Mouse (Mus musculus): ENCODE results near the gene Cyfip2. TPM values are rescaled to one million over a fixed set of nuclear protein-coding genes. Genes with fewer than 3 reads are reported as not detected.

The Cyfip2 gene
- polyA plus RNA-seq, 1 experiment from 2014 or later: 3.4 TPM

GRCm38 (mm10) chr11:46283800-46284199, 28.9 kb downstream of the Cyfip2 start:
- Histone ChIP-seq H3K4me3 (ENCODE audit: low read depth, low read length) (no peak overlapping the region), H3K36me3 (ENCODE audit: insufficient read depth, low read length) (no peaks in the 10 kb centered on the region), H3K27ac (ENCODE audit: low read length) (no peak overlapping the region), H3K9me3 (ENCODE audit: low read length) (no peaks in the 10 kb centered on the region), H3K9ac (replicated peaks; ENCODE audit: low read depth) (no peak overlapping the region), H3K4me2 (replicated peaks; ENCODE audit: low read depth, low read length) (no peak overlapping the region), H3K27me3 (replicated peaks; ENCODE audit: insufficient read depth, low read length) (no peaks in the 10 kb centered on the region), H3K4me1 (ENCODE audit: insufficient read depth, low read depth, low read length) (no peaks in the 10 kb centered on the region)
- 88% methylated on average over 6 of the region's 6 CpGs for WGBS
- ATAC-seq (no peak), DNase-seq (ENCODE audit: low spot score) (no peak)
- TF ChIP-seq CTCF (IDR thresholded peaks at IDR 0.05): no peak
- no peak for TF ChIP-seq EP300 (IDR thresholded peaks at IDR 0.05)

DNA sequence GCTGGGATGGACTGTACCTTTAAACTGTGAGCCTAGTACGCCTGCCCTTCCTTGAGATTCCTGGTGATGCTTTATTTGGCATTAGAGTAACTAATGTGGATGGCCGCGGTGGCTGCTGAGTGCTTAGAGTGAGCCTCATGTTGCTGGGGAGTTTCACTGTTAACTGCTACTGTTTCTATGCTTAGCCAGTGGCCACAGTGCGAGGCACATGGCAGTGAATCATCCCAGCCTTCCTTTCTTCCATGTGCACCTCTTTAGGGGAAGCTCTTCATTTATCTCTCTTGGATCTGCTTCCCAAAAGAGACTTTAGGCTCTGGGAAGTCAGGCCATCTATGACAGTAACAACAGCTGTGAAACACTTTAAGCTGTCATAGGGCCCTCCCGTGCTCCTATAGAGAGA, 30.0 kb downstream of the Cyfip2 start:
- TF ChIP-seq CTCF (IDR thresholded peaks at IDR 0.05): no peak
- TF ChIP-seq EP300 (IDR thresholded peaks at IDR 0.05): no peak
- ATAC-seq (no peak), DNase-seq (ENCODE audit: low spot score) (no peak)
- 90% methylated on average over 5 of the region's 5 CpGs for WGBS
- Histone ChIP-seq H3K36me3 (ENCODE audit: insufficient read depth, low read length) (no peaks in the 10 kb centered on the region), H3K9me3 (ENCODE audit: low read length) (no peaks in the 10 kb centered on the region), H3K4me2 (replicated peaks; ENCODE audit: low read depth, low read length) (no peak overlapping the region), H3K4me1 (ENCODE audit: insufficient read depth, low read depth, low read length) (no peaks in the 10 kb centered on the region), H3K27me3 (replicated peaks; ENCODE audit: insufficient read depth, low read length) (no peaks in the 10 kb centered on the region), H3K4me3 (ENCODE audit: low read depth, low read length) (no peak overlapping the region), H3K9ac (replicated peaks; ENCODE audit: low read depth) (no peak overlapping the region), H3K27ac (ENCODE audit: low read length) (no peak overlapping the region)

GRCm38 (mm10) chr11:46278709-46279108, 34.0 kb downstream of the Cyfip2 start:
- WGBS: 89% methylated on average over 12 of the region's 12 CpGs

GRCm38 (mm10) chr11:46278140-46278539, 34.5 kb downstream of the Cyfip2 start:
- Histone ChIP-seq H3K27me3 (replicated peaks; ENCODE audit: insufficient read depth, low read length) (no peaks in the 10 kb centered on the region), H3K4me3 (ENCODE audit: low read depth, low read length) (no peak overlapping the region), H3K9me3 (ENCODE audit: low read length) (no peaks in the 10 kb centered on the region), H3K9ac (replicated peaks; ENCODE audit: low read depth) (no peak overlapping the region), H3K27ac (ENCODE audit: low read length) (no peak overlapping the region), H3K4me2 (replicated peaks; ENCODE audit: low read depth, low read length) (no peak overlapping the region), H3K36me3 (ENCODE audit: insufficient read depth, low read length) (no peaks in the 10 kb centered on the region), H3K4me1 (ENCODE audit: insufficient read depth, low read depth, low read length) (no peaks in the 10 kb centered on the region)
- ATAC-seq: no peak
- TF ChIP-seq EP300 (IDR thresholded peaks at IDR 0.05) (no peak), CTCF (IDR thresholded peaks at IDR 0.05) (no peak)
- no peak for DNase-seq (ENCODE audit: low spot score)
- 77% methylated on average over 5 of the region's 5 CpGs for WGBS

More at GRCm38 (mm10) chr11:46278709-46279108, 34.0 kb downstream of the Cyfip2 start:
- Histone ChIP-seq H3K36me3 (ENCODE audit: insufficient read depth, low read length) (no peaks in the 10 kb centered on the region), H3K4me1 (ENCODE audit: insufficient read depth, low read depth, low read length) (no peaks in the 10 kb centered on the region), H3K4me3 (ENCODE audit: low read depth, low read length) (no peak overlapping the region), H3K27ac (ENCODE audit: low read length) (no peak overlapping the region), H3K9me3 (ENCODE audit: low read length) (no peaks in the 10 kb centered on the region), H3K9ac (replicated peaks; ENCODE audit: low read depth) (no peak overlapping the region), H3K27me3 (replicated peaks; ENCODE audit: insufficient read depth, low read length) (no peaks in the 10 kb centered on the region), H3K4me2 (replicated peaks; ENCODE audit: low read depth, low read length) (no peak overlapping the region)
- no peak for ATAC-seq
- TF ChIP-seq CTCF (IDR thresholded peaks at IDR 0.05): no peak
- TF ChIP-seq EP300 (IDR thresholded peaks at IDR 0.05): no peak
- no peak for DNase-seq (ENCODE audit: low spot score)

DNA sequence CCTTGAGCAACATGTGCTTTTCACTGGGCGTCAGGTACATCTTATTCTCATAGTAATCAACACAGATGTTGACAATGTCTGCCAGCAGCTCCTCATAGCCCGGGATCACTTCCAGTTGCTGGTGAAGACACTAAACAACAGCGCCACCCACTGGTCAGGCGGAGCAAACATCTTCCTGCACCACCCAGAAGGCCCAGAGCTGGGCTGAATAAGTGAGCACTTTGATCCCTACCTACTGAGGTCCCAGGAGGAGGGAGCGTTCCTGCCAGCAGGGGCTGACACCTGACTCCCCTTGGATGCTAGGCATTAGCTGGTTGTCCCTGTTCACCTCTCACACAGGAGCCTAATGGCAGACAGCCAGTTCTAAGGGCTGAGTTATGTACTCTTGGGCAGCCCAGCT, 35.9 kb downstream of the Cyfip2 start:
- no peak overlapping the region for H3K9ac ChIP-seq (replicated peaks; ENCODE audit: low read depth)
- H3K36me3 ChIP-seq (ENCODE audit: insufficient read depth, low read length): no peaks in the 10 kb centered on the region
- no peak overlapping the region for H3K4me3 ChIP-seq (ENCODE audit: low read depth, low read length)
- DNase-seq (ENCODE audit: low spot score) (peak; percentile 38), ATAC-seq (no peak)
- no peaks in the 10 kb centered on the region for H3K4me1 ChIP-seq (ENCODE audit: insufficient read depth, low read depth, low read length)
- H3K27me3 ChIP-seq (replicated peaks; ENCODE audit: insufficient read depth, low read length): no peaks in the 10 kb centered on the region
- no peaks in the 10 kb centered on the region for H3K9me3 ChIP-seq (ENCODE audit: low read length)
- 35% methylated on average over 5 of the region's 5 CpGs for WGBS
- TF ChIP-seq CTCF (IDR thresholded peaks at IDR 0.05) (peak; percentile 64), EP300 (IDR thresholded peaks at IDR 0.05) (no peak)
- H3K27ac ChIP-seq (ENCODE audit: low read length): no peak overlapping the region
- no peak overlapping the region for H3K4me2 ChIP-seq (replicated peaks; ENCODE audit: low read depth, low read length)

DNA sequence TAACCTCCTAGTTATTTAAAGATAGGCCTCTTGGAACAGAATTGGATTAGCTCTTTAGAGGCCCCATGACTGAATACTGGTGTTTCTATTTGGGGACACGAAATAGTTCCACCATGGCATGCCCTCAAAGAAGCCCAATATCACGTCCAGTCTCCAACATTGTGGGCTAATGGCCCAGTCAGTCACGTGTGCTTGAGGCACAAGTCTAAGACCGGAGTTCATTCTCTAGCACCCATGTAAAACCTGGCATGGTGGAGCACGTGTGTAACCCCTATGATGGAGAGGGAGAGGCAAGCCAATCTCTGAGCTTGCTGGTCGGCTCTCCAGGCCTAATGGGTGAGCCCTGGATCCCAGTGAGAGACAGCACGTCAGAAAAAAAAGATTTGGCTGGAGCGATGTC, 36.5 kb downstream of the Cyfip2 start:
- no peak for TF ChIP-seq EP300 (IDR thresholded peaks at IDR 0.05)
- no peak for TF ChIP-seq CTCF (IDR thresholded peaks at IDR 0.05)
- Histone ChIP-seq H3K9ac (replicated peaks; ENCODE audit: low read depth) (no peak overlapping the region), H3K4me2 (replicated peaks; ENCODE audit: low read depth, low read length) (no peak overlapping the region), H3K27ac (ENCODE audit: low read length) (no peak overlapping the region), H3K4me1 (ENCODE audit: insufficient read depth, low read depth, low read length) (no peaks in the 10 kb centered on the region), H3K9me3 (ENCODE audit: low read length) (no peaks in the 10 kb centered on the region), H3K36me3 (ENCODE audit: insufficient read depth, low read length) (no peaks in the 10 kb centered on the region), H3K27me3 (replicated peaks; ENCODE audit: insufficient read depth, low read length) (no peaks in the 10 kb centered on the region), H3K4me3 (ENCODE audit: low read depth, low read length) (no peak overlapping the region)
- WGBS: 89% methylated on average over 8 of the region's 8 CpGs
- no peak for ATAC-seq
- DNase-seq (ENCODE audit: low spot score): no peak

DNA sequence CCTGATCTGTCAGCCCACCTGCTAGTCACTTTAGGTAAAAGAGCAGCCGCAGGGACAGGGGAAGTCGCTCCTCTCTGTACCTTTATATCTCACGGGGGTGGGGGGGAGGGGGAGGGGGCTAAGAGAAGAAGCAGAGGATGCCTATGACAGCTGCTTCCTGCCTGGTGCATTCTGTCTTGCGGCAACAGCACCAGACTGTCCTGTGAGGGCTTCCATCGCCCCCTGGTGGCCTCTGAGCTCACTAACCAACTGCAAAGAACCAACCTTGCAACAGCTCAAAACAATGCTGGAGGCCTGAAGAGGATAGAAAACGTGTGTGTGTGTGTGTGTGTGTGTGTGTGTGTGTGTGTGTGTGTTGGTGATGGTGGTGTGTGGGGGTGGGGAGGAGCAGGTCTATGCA, 37.4 kb downstream of the Cyfip2 start:
- Histone ChIP-seq H3K27me3 (replicated peaks; ENCODE audit: insufficient read depth, low read length) (no peaks in the 10 kb centered on the region), H3K4me3 (ENCODE audit: low read depth, low read length) (no peak overlapping the region), H3K9ac (replicated peaks; ENCODE audit: low read depth) (no peak overlapping the region), H3K4me2 (replicated peaks; ENCODE audit: low read depth, low read length) (no peak overlapping the region), H3K4me1 (ENCODE audit: insufficient read depth, low read depth, low read length) (no peaks in the 10 kb centered on the region), H3K36me3 (ENCODE audit: insufficient read depth, low read length) (no peaks in the 10 kb centered on the region), H3K27ac (ENCODE audit: low read length) (no peak overlapping the region), H3K9me3 (ENCODE audit: low read length) (no peaks in the 10 kb centered on the region)
- TF ChIP-seq EP300 (IDR thresholded peaks at IDR 0.05): no peak
- peak; percentile 86 for TF ChIP-seq CTCF (IDR thresholded peaks at IDR 0.05)
- DNase-seq (ENCODE audit: low spot score): peak; percentile 83
- ATAC-seq: peak; percentile 74
- WGBS: 4% methylated on average over 6 of the region's 6 CpGs
